Mouse (Mus musculus): ENCODE measurements around the gene Vmn1r52.

- no peak for TF ChIP-seq CTCF (IDR thresholded peaks at IDR 0.05; ENCODE audit: low read depth)
- no peak for TF ChIP-seq EP300 (IDR thresholded peaks at IDR 0.05; ENCODE audit: low read depth)
Observed at GRCm38 (mm10) chr6:90224338-90224737, 49.7 kb downstream of the Vmn1r52 start, which contains the start of gene Vmn1r53.
